Mouse (Mus musculus) ES-Bruce4 (cell line): Measurements from ENCODE around the gene Ugt1a6b. TPM values are rescaled to one million over a fixed set of nuclear protein-coding genes. Genes with fewer than 3 reads are reported as not detected.
"Not testable (repeated sequence)": the region's sequence is repeated elsewhere in the genome, so short reads cannot be mapped to it uniquely, and the experiment has no call there.

ENCODE experiments used
- H3K27ac ChIP-seq: 2 replicates; pipeline ENCODE4 v1.5.1; 2012; ENCODE audit warnings: low read length, inconsistent platforms; ENCODE audit not compliant: insufficient read depth
- H3K27me3 ChIP-seq: 2 replicates; pipeline ENCODE4 v1.6.1; 2012; ENCODE audit warnings: mild to moderate bottlenecking, low read length, inconsistent platforms; ENCODE audit not compliant: control insufficient read depth, poor library complexity, insufficient read depth, severe bottlenecking
- H3K36me3 ChIP-seq: 2 replicates; pipeline ENCODE4 v1.6.1; 2012; ENCODE audit warnings: inconsistent platforms, mild to moderate bottlenecking, low read length, moderate library complexity; ENCODE audit not compliant: control insufficient read depth, poor library complexity, insufficient read depth, severe bottlenecking
- H3K4me1 ChIP-seq: one replicate; pipeline ENCODE4 v1.8.1; 2011; ENCODE audit warnings: low read length; ENCODE audit not compliant: control insufficient read depth, insufficient read depth
- H3K4me3 ChIP-seq: 2 replicates; pipeline ENCODE4 v1.5.1; 2011; ENCODE audit warnings: low read depth, mild to moderate bottlenecking, low read length
- H3K9ac ChIP-seq: 2 replicates; pipeline ENCODE4 v1.6.1; 2012; ENCODE audit warnings: low read depth, mild to moderate bottlenecking, inconsistent platforms; ENCODE audit not compliant: poor library complexity, severe bottlenecking
- H3K9me3 ChIP-seq: replicated peaks from 2 replicates; pipeline ENCODE4 v1.6.1; 2012; ENCODE audit warnings: mild to moderate bottlenecking, low read length, inconsistent platforms; ENCODE audit not compliant: control insufficient read depth, poor library complexity, insufficient read depth, severe bottlenecking
- CTCF ChIP-seq: IDR thresholded peaks from one replicate; pipeline ENCODE4 v1.8.1; 2011; ENCODE audit warnings: low read depth, low read length
- EP300 ChIP-seq: IDR thresholded peaks from 2 replicates; pipeline ENCODE4 v1.6.1; 2011; ENCODE audit warnings: low read depth, low read length; ENCODE audit not compliant: insufficient read depth
- POLR2A ChIP-seq: IDR thresholded peaks from one replicate; pipeline ENCODE4 v1.8.1; 2011; ENCODE audit warnings: low read length; ENCODE audit not compliant: insufficient read depth
- polyA plus RNA-seq: library from polyadenylated mRNA; stranded (reverse); fragments of >200 nt; gene quantifications from 2 replicates; pipeline ENCODE4 v1.2.4, GENCODE M21; 2011; ENCODE audit warnings: low read depth; ENCODE audit not compliant: missing spikeins, insufficient read depth, insufficient read length

Gene Ugt1a6b
- polyA plus RNA-seq: not detected in 2 replicates

DNA sequence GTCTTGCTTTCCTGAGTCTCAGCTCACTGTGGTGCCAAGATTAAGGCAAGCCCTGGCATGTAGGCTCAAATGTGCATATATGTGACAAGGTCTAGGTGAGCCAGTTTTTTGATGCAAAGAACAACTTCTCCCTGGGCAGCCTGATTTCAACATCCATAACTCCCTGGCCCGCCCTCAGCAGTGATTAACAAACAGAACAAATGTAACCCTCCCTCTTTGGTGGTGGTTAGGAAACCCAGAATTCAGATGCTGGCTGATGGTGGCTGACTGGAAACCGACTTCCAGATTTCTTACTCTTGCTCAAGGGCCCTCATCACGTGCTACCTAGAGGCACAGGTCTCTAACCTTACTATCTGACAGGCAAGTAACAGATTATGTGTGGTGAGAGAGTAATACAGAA is at the start of gene Ugt1a6b:
Gene Ugt1a6b, plus strand, starts transcription at position 234 of the 400 bp plus-strand sequence.
- not testable (repeated sequence) for H3K9me3 ChIP-seq, H3K36me3 ChIP-seq, H3K4me1 ChIP-seq, H3K27ac ChIP-seq, H3K4me3 ChIP-seq, H3K9ac ChIP-seq, H3K27me3 ChIP-seq

DNA sequence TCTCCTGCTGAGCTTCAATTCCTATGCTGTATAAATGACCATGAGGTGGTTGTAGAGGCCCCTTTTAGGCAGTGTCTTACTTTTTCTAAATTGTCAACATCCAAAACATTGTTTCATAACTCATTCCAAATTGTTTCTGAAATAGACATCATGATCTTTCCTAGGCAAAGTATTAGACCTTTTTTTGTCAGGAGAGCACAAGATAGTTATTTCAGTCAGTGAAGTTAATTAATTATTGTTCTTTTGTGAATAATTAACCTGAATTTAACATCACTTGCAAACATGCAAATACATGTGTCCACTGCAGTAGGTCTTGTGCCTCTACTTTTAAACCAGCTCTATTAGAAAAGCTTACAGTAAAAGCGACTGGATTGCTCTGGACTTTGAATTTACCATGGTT is 48.0 kb upstream of the Ugt1a6b start, which contains the start of gene Ugt1a10:
Gene Ugt1a10, plus strand, starts transcription at position 301 of the 400 bp plus-strand sequence.
- no peaks in the 10 kb centered on the region for H3K27me3 ChIP-seq
- no peak for TF ChIP-seq EP300
- TF ChIP-seq POLR2A: no peak
- no peak for TF ChIP-seq CTCF
- H3K27ac ChIP-seq: no peak within 1 kb of the TSS
- H3K4me3 ChIP-seq: no peak within 1 kb of the TSS
- no peaks in the 10 kb centered on the region for H3K36me3 ChIP-seq
- no peak within 1 kb of the TSS for H3K9ac ChIP-seq
- H3K9me3 ChIP-seq: no peaks in the 10 kb centered on the region
- no peaks in the 10 kb centered on the region for H3K4me1 ChIP-seq

DNA sequence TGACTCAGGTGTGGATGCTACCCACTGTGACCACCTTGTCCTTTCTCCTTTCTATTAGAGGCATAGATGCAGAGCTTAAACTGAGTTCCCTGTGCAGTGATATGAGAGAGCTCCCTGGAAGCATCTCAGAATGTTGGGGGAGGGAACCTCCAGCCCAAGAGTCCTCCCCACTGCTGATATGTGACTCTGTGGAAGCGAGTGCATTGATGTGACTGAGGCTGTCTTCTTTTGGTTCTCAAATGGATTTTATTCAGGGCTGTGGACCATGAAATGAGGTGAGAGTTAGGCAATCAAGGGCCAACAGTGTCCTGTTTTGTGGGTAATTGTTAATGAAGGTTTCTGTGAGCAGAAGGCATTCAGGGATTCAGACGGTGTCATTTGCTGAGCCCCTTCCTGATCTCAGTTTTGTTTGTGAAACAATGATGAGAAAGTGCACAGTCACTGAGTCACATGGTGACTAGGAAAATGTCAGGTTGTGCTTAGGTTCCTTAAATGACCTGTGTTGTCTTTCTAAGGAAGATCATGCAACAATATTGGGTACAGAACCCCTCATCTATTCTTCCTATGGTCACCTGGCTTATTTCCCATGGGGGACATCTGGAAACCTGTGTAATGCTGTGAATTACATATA is 36.5 kb upstream of the Ugt1a6b start:
- not testable (repeated sequence) for H3K9me3 ChIP-seq, H3K36me3 ChIP-seq, H3K4me3 ChIP-seq, H3K27ac ChIP-seq, H3K27me3 ChIP-seq, H3K9ac ChIP-seq, H3K4me1 ChIP-seq

- H3K36me3 ChIP-seq: no peaks in the 10 kb centered on the region
These were observed 32.6 kb upstream of the Ugt1a6b start, which contains the start of gene Ugt1a9 for GRCm38 (mm10) chr1:88070495-88070894. Ugt1a9 (plus strand) TSS chr1:88070800.

GRCm38 (mm10) chr1:88070902-88071301 is 32.1 kb upstream of the Ugt1a6b start:
- H3K4me1 ChIP-seq: no peaks in the 10 kb centered on the region
- no peak for TF ChIP-seq POLR2A
- TF ChIP-seq CTCF: no peak
- TF ChIP-seq EP300: no peak
- H3K9ac ChIP-seq: no peak overlapping the region
- no peak overlapping the region for H3K4me3 ChIP-seq
- no peaks in the 10 kb centered on the region for H3K27me3 ChIP-seq
- no peak overlapping the region for H3K27ac ChIP-seq
- H3K36me3 ChIP-seq: no peaks in the 10 kb centered on the region
- no peaks in the 10 kb centered on the region for H3K9me3 ChIP-seq

More at GRCm38 (mm10) chr1:88070495-88070894, 32.6 kb upstream of the Ugt1a6b start, which contains the start of gene Ugt1a9:
- Histone ChIP-seq H3K4me3 (no peak within 1 kb of the TSS), H3K4me1 (no peaks in the 10 kb centered on the region), H3K27ac (no peak within 1 kb of the TSS), H3K9me3 (no peaks in the 10 kb centered on the region), H3K9ac (no peak within 1 kb of the TSS), H3K27me3 (no peaks in the 10 kb centered on the region)
- TF ChIP-seq EP300: no peak
- TF ChIP-seq POLR2A: no peak
- TF ChIP-seq CTCF: no peak

- no peak overlapping the region for H3K27ac ChIP-seq
- H3K9me3 ChIP-seq: no peaks in the 10 kb centered on the region
- TF ChIP-seq POLR2A: no peak
- no peak for TF ChIP-seq EP300
- no peak for TF ChIP-seq CTCF
- H3K36me3 ChIP-seq: no peaks in the 10 kb centered on the region
- H3K4me1 ChIP-seq: no peaks in the 10 kb centered on the region
- no peak overlapping the region for H3K9ac ChIP-seq
- H3K27me3 ChIP-seq: no peaks in the 10 kb centered on the region
- no peak overlapping the region for H3K4me3 ChIP-seq
These were observed 28.6 kb upstream of the Ugt1a6b start for GRCm38 (mm10) chr1:88074471-88074870.
